Mouse (Mus musculus): ENCODE measurements around the gene Elavl3.

The Elavl3 gene

GRCm38 (mm10) chr9:22057031-22057517 lies 5.3 kb upstream of the Elavl3 start:
- DNase-seq: peak; percentile 57

- DNase-seq: peak; percentile 59
These were observed 4.6 kb upstream of the Elavl3 start for GRCm38 (mm10) chr9:22056303-22056910.

GRCm38 (mm10) chr9:22055713-22056112 lies 3.9 kb upstream of the Elavl3 start:
- peak; percentile 61 for DNase-seq

- peak; percentile 92 for DNase-seq
These were observed 2.7 kb upstream of the Elavl3 start for GRCm38 (mm10) chr9:22054411-22055076.

- no peak for DNase-seq
These were observed 1.8 kb upstream of the Elavl3 start for GRCm38 (mm10) chr9:22053657-22054056.

GRCm38 (mm10) chr9:22051161-22051957 lies 464 bp downstream of the Elavl3 start:
- DNase-seq: peak; percentile 72

- DNase-seq: peak; percentile 90
These were observed 1.4 kb downstream of the Elavl3 start for GRCm38 (mm10) chr9:22050351-22050889.

- DNase-seq: no peak
These were observed 2.0 kb downstream of the Elavl3 start for GRCm38 (mm10) chr9:22049721-22050270.

GRCm38 (mm10) chr9:22049315-22049714 lies 2.5 kb downstream of the Elavl3 start:
- peak; percentile 73 for DNase-seq

- DNase-seq: peak; percentile 59
These were observed 4.5 kb downstream of the Elavl3 start for GRCm38 (mm10) chr9:22047329-22047728.

- no peak for DNase-seq
These were observed 10.0 kb downstream of the Elavl3 start for GRCm38 (mm10) chr9:22041832-22042231.

GRCm38 (mm10) chr9:22037826-22038225 lies 14.0 kb downstream of the Elavl3 start:
- no peak for DNase-seq

- peak; percentile 57 for DNase-seq
These were observed 16.4 kb downstream of the Elavl3 start for GRCm38 (mm10) chr9:22035300-22036044.

GRCm38 (mm10) chr9:22030386-22030785 lies 21.4 kb downstream of the Elavl3 start:
- DNase-seq: no peak

GRCm38 (mm10) chr9:22028467-22028866 lies 23.4 kb downstream of the Elavl3 start:
- no peak for DNase-seq

GRCm38 (mm10) chr9:22024592-22024991 lies 27.2 kb downstream of the Elavl3 start:
- no peak for DNase-seq

GRCm38 (mm10) chr9:22017208-22017825 lies 34.5 kb downstream of the Elavl3 start:
- peak; percentile 77 for DNase-seq

GRCm38 (mm10) chr9:22016245-22016644 lies 35.6 kb downstream of the Elavl3 start:
- no peak for DNase-seq

- DNase-seq: no peak
These were observed 39.1 kb downstream of the Elavl3 start for GRCm38 (mm10) chr9:22012731-22013130.

GRCm38 (mm10) chr9:22011055-22011454 lies 40.8 kb downstream of the Elavl3 start:
- no peak for DNase-seq

GRCm38 (mm10) chr9:22004546-22004945 lies 47.3 kb downstream of the Elavl3 start:
- DNase-seq: no peak

GRCm38 (mm10) chr9:22003163-22003554 lies 48.7 kb downstream of the Elavl3 start:
- no peak for DNase-seq

Data from cerebellum, adult 9-10 months (tissue).